Mouse (Mus musculus) cerebellum, adult 2 months (tissue): ENCODE data around the gene Tdp2. TPM values are rescaled to one million over a fixed set of nuclear protein-coding genes. Genes with fewer than 3 reads are reported as not detected.
A peak's percentile ranks its signal among the peaks of the same experiment; 100 is the strongest.

Experiments used
- DNase-seq, 2 experiments: peaks; one replicate each; pipeline ENCODE4 v3.0.0; 2021
- H3K27ac ChIP-seq: fragments of 200-500 bp; 2 replicates; pipeline ENCODE4 v1.5.1; 2012; ENCODE audit warnings: low read length, control low read depth, inconsistent platforms; ENCODE audit not compliant: insufficient read depth
- H3K27me3 ChIP-seq: fragments of 200-500 bp; 2 replicates; pipeline ENCODE4 v1.6.1; 2012; ENCODE audit warnings: inconsistent platforms, mild to moderate bottlenecking, low read length, moderate library complexity; ENCODE audit not compliant: control insufficient read depth, insufficient read depth
- H3K4me1 ChIP-seq: fragments of 200-500 bp; 2 replicates; pipeline ENCODE4 v1.6.1; 2011; ENCODE audit warnings: low read length; ENCODE audit not compliant: control insufficient read depth, insufficient read depth
- H3K4me3 ChIP-seq: fragments of 200-500 bp; replicated peaks from 2 replicates; pipeline ENCODE3; 2011; ENCODE audit warnings: mild to moderate bottlenecking, low read depth, low read length, control low read depth; ENCODE audit not compliant: insufficient read depth
- CTCF ChIP-seq: fragments of 200-500 bp; IDR thresholded peaks from 2 replicates; pipeline ENCODE4 v1.5.1; 2011; ENCODE audit warnings: low read depth, mild to moderate bottlenecking, control low read depth, low read length, moderate library complexity, borderline replicate concordance; ENCODE audit not compliant: insufficient read depth
- POLR2A ChIP-seq: fragments of 200-500 bp; IDR thresholded peaks from 2 replicates; pipeline ENCODE4 v1.6.1; 2011; ENCODE audit warnings: low read length, control low read depth, borderline replicate concordance; ENCODE audit not compliant: insufficient read depth
- WGBS: fragments of 180-500 bp; shearing (Covaris S2); methylation state at CpG from one replicate; pipeline ENCODE4 v1.1.7; 2018; 5-methylcytosine and 5-hydroxymethylcytosine counted together
- polyA plus RNA-seq: library from polyadenylated mRNA; depleted of rRNA; stranded (reverse); fragments of >200 nt; gene quantifications from 2 replicates; pipeline ENCODE4 v1.2.3, GENCODE M21; 2012

Gene Tdp2
- polyA plus RNA-seq, 1 experiment = 43.4 TPM

- TF ChIP-seq CTCF (no peak), POLR2A (peak; percentile 27; the same call in 1 of the 2 replicates)
- Histone ChIP-seq H3K4me1 (no peaks in the 10 kb centered on the region; the same call in none of the 2 replicates), H3K4me3 (peak overlapping the region; percentile 98), H3K27me3 (no peaks in the 10 kb centered on the region), H3K27ac (peak overlapping the region; percentile 81)
- WGBS = under 1% methylated on average over 31 of the region's 31 CpGs
- peak; percentile 63 to 73 for DNase-seq
Observed at GRCm38 (mm10) chr13:24799925-24800673, 31.4 kb upstream of the Tdp2 start.

GRCm38 (mm10) chr13:24800674-24801307 is 30.7 kb upstream of the Tdp2 start:
- Histone ChIP-seq H3K27ac (peak overlapping the region; percentile 92), H3K4me1 (peaks cover 3% of the 10 kb centered on the region), H3K4me3 (peak overlapping the region; percentile 98), H3K27me3 (no peaks in the 10 kb centered on the region)
- TF ChIP-seq CTCF (no peak), POLR2A (peak; percentile 94)
- peak; percentile 96 to 98 for DNase-seq
- under 1% methylated on average over 42 of the region's 42 CpGs for WGBS

DNA sequence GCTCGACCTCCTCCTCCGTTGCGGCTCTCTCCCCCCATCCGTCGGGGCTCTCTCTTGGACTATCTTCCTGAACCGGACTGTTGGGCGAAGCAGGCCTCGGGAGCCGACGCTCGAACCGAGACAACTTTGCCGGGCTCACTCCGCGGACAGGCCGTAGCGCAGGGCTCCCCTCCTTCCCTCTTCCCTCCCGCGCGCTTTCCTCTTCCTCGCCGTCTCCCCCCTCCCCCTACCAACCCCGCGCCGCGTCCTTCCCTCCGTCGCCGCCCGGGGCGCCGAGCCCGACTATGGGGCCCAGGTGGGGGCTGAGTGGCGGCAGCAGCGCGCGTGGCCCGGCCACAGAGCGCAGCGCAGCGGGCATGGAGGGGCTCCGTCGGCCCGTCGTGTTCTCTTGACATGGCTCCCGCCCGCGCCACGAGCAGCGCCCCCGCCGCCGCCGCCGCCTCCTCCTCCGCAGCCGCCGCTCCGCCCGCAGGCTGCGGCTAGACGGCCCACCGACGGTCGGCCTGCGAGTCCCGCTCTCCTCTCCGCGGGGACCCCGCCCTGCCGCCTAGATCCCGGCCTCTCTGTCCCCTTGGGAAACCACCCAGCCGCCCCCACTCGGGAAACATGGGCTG is 30.1 kb upstream of the Tdp2 start, which contains the start of gene BC005537:
Gene BC005537, plus strand, starts transcription at position 350 of the 614 bp plus-strand sequence.
- Histone ChIP-seq H3K27ac (peak within 1 kb of the TSS; percentile 92), H3K4me3 (peak within 1 kb of the TSS; percentile 98), H3K4me1 (peaks cover 3% of the 10 kb centered on the region), H3K27me3 (no peaks in the 10 kb centered on the region)
- under 1% methylated on average over 73 of the region's 74 CpGs for WGBS
- DNase-seq = no peak
- TF ChIP-seq CTCF (no peak), POLR2A (no peak)

- H3K4me3 ChIP-seq = peak overlapping the region; percentile 98
- under 1% methylated on average over 26 of the region's 26 CpGs for WGBS
- no peak for TF ChIP-seq CTCF
- no peak for TF ChIP-seq POLR2A
- no peak overlapping the region for H3K27ac ChIP-seq
- peak; percentile 32 to 35 for DNase-seq
- no peaks in the 10 kb centered on the region for H3K27me3 ChIP-seq
- peaks cover 3% of the 10 kb centered on the region for H3K4me1 ChIP-seq
Observed at GRCm38 (mm10) chr13:24802131-24802691, 29.3 kb upstream of the Tdp2 start.

DNA sequence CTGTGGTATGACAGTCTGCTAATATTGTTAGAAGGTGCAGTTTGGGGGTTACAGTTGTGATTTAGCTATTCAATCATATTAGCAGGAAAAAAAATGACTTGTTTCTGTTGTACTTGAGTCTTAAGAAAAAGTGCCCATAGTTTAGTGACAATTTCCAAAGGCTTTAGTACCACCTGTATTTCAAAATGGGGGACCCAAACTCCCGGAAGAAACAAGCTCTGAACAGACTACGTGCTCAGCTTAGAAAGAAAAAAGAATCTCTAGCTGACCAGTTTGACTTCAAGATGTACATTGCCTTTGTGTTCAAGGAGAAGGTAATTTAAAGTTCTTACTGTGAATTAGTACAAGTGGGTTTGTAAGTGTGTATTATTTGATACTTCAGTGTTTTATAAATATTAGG is 28.3 kb upstream of the Tdp2 start:
- no peak for DNase-seq
- Histone ChIP-seq H3K4me3 (peak overlapping the region; percentile 22), H3K4me1 (peaks cover 3% of the 10 kb centered on the region), H3K27ac (no peak overlapping the region), H3K27me3 (no peaks in the 10 kb centered on the region)
- TF ChIP-seq CTCF (no peak), POLR2A (no peak)
- WGBS = 5% methylated on average over 2 of the region's 2 CpGs

DNA sequence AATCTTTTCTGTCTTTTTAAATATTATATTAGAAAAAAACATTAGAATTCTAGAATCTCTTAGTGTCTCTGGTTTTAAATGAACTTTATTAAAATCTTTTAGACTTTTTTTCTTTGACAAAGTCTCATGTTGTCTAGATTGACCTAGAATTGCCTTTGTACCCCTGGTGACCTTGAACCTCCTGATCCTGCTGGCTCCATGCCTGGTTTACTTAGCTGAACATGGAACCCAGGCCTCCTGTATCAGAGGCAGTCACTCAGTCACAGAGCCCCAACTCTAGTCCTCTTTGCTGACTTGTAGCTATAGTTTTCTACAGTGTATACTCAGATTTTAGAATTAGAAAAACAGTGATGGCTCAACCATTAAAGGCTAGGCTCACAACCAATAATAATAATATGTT is 25.4 kb upstream of the Tdp2 start:
- no peak for DNase-seq
- peaks cover 3% of the 10 kb centered on the region for H3K4me1 ChIP-seq
- TF ChIP-seq CTCF (no peak), POLR2A (no peak)
- H3K27ac ChIP-seq = no peak overlapping the region
- H3K27me3 ChIP-seq = no peaks in the 10 kb centered on the region
- H3K4me3 ChIP-seq = no peak overlapping the region

DNA sequence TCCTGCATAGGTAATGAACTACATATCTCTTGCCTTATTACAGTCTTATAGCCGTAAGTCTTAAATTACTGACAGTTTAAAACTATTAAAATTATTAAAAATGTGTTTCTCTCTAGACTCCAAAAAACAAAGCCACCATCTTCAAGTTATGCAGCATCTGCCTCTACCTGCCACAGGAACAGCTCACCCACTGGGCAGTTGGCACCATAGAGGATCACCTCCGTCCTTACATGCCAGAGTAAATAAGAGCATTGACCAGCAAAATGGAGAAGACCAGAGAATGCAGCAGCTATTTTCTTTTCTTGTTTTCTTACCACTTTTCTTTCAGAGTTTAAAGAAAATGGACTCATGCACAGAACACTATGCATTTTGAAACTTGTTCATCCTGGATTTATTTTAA is 19.0 kb upstream of the Tdp2 start:
- peak in 1 of 2 experiments; percentile 47 for DNase-seq
- 49% methylated on average over 2 of the region's 2 CpGs for WGBS
- Histone ChIP-seq H3K4me3 (no peak overlapping the region), H3K27me3 (no peaks in the 10 kb centered on the region), H3K27ac (no peak overlapping the region), H3K4me1 (peaks cover 2% of the 10 kb centered on the region; the same call in 1 of the 2 replicates)
- no peak for TF ChIP-seq POLR2A
- TF ChIP-seq CTCF = no peak

GRCm38 (mm10) chr13:24814616-24815015 is 16.9 kb upstream of the Tdp2 start:
- Histone ChIP-seq H3K4me3 (no peak overlapping the region), H3K27me3 (no peaks in the 10 kb centered on the region), H3K27ac (no peak overlapping the region), H3K4me1 (peaks cover 2% of the 10 kb centered on the region; the same call in 1 of the 2 replicates)
- TF ChIP-seq POLR2A = no peak
- TF ChIP-seq CTCF = no peak
- WGBS = 83% methylated on average over 1 of the region's 1 CpGs
- no peak for DNase-seq
